Mouse (Mus musculus) ovary, adult 18-20 months (tissue): ENCODE results near the gene Atp2b1.

Experiments
- DNase-seq: peaks from one replicate; pipeline ENCODE4 v3.0.0; 2022; ENCODE audit warnings: low spot score, mixed read lengths

Atp2b1 gene

DNA sequence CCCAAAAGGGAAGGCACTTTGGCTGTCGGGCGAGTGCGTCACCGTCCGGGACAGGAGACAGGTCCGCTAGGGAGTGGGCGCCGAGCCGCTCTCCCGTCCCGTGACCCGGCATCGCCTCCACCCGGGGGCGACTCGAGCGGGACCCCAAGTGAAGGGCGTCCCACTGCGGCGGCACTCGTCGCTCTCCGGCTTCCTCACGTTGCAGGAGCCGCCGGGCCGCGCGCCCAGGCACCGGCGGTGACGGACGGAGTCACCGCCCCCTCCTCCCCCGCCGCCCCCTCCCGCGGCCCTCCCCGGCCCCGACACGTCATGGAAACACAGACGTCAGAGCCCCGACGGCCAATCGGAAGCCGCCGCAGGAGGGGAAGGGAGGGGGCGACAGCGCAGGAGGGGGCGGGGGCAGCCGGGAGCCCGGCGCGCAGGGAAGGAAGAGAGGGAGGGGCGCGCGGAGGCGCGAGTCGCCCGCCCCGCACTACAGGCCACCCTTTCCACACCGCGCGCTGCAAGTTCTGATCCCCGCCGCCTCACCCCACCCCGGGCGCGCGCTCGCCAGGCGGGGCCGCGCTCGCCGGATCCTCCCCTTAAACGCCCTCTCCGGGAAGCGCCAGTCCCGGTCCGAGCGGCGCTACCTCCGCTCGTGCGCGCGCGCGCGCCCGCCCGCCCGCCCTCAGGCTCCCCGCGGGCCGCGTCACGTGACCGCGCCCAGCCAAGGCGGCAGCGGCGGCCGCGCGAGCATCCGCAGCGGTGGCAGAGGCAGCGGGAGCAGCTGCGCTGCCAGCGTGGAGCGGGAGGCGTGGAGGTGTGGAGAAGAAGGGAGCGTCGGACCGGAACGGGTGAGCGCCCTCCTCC, at the start of gene Atp2b1:
TSS of gene Atp2b1 (plus strand) at position 446 of the 849 bp plus-strand sequence.
- DNase-seq: peak; percentile 93

GRCm38 (mm10) chr10:98864851-98865250, 49.4 kb upstream of the Atp2b1 start:
- DNase-seq: no peak

DNA sequence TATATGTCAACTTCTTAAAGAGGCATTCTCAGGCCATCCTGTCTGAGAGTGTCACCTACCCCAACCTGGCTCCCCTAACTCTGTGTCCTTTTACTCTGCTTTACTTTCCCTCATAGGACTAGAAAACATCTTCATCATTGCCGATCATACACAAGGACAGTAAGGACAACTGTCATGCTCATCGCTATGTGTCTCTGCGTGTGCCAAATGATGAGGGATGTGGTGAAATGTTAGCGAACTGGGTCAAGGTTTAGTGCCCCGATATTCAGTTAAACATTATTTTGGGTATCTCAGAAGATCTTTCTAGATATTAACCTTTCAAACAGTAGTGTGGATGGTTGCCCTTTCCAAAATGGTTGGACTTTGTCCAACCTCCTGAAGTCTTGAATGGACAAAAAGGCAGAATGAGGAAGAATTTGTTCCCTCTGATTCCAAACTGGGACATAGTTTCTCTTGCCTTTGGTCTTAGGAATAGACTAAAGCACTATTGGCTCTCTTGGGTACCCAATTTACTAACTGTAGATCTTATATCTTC, 47.3 kb upstream of the Atp2b1 start:
- no peak for DNase-seq

GRCm38 (mm10) chr10:98868351-98868908, 45.8 kb upstream of the Atp2b1 start:
- DNase-seq: no peak

DNA sequence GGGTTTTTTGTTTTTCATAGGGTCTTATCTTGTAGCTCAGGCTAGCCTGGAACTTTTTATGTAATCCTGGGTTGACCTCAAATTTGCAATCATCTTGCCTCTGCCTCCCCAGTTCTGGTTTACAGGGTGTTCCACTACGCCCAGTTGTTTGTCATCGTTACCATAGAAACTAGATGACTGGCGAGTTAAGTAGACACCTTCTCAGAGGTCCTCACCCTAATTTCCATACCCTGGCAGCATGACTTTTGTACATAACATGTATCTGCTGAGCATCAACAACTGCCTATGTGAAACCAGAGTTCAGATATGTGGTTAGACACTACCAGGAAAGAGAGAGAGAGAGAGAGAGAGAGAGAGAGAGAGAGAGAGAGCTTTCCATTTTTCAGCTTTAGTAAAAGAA, 36.4 kb upstream of the Atp2b1 start:
- no peak for DNase-seq

- DNase-seq: no peak
These were observed 35.6 kb upstream of the Atp2b1 start for GRCm38 (mm10) chr10:98878636-98879035.

GRCm38 (mm10) chr10:98880057-98880456, 34.1 kb upstream of the Atp2b1 start:
- no peak for DNase-seq

DNA sequence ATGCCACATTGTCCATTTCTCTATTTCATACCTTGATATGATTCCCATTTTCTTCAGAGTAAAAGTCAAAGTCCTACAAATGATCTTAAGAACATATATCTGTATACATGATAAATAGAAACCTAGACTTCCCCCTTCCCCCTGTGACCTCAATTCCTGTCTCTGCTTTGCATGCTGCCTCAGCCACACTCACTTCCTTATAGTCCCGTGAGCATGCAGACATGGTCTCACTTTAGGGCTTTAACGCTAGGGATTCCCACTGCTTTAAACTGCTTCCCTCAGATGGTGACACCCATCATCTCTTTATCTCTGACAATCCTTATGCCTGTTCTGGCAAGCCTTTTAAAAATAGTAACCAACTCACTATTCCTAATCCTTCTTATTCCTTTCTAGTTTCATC, 33.5 kb upstream of the Atp2b1 start:
- DNase-seq: no peak

- no peak for DNase-seq
These were observed 32.7 kb upstream of the Atp2b1 start for GRCm38 (mm10) chr10:98881492-98881891.

DNA sequence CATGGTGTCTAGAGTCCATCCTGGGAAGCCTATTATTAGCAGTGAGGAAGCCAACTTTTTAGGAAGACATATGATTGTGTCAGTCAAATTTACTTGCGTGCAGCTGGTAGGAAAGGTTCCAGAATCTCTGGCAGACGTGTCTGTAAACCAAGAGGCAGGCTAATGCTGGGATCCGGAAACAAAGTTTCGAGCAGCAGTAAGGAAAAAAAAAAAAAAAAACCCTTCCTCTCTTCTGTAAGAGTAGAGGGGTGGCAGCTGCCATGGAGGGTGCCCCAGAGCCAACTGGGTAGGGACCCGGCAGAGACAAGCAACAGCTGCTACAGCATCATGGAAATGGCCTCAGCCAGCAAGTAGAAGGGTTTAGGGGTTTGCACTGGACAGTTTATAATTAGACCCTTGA, 31.6 kb upstream of the Atp2b1 start:
- no peak for DNase-seq

- no peak for DNase-seq
These were observed 29.8 kb upstream of the Atp2b1 start for GRCm38 (mm10) chr10:98884445-98884844.

GRCm38 (mm10) chr10:98886770-98887271, 27.4 kb upstream of the Atp2b1 start:
- DNase-seq: no peak

- no peak for DNase-seq
These were observed 22.8 kb upstream of the Atp2b1 start for GRCm38 (mm10) chr10:98891361-98891760.

DNA sequence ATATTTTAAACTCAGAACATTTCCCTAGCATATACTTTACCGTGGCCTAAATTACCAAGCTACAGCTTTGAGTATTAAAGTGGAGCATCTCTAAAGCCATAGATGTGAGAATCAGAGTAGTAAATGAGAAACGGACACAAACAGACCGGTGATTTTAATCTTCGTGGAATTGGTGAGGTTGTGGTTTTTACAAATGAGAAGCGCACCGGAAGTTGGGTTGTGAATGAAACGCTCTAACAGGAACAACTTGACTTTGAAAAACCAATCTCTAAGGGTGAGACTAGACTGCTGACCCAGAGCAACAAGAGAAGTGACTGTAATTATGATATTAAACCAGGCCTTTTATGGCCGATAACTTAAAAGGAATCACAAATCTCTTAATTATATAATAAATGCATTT, 16.7 kb upstream of the Atp2b1 start:
- DNase-seq: no peak

DNA sequence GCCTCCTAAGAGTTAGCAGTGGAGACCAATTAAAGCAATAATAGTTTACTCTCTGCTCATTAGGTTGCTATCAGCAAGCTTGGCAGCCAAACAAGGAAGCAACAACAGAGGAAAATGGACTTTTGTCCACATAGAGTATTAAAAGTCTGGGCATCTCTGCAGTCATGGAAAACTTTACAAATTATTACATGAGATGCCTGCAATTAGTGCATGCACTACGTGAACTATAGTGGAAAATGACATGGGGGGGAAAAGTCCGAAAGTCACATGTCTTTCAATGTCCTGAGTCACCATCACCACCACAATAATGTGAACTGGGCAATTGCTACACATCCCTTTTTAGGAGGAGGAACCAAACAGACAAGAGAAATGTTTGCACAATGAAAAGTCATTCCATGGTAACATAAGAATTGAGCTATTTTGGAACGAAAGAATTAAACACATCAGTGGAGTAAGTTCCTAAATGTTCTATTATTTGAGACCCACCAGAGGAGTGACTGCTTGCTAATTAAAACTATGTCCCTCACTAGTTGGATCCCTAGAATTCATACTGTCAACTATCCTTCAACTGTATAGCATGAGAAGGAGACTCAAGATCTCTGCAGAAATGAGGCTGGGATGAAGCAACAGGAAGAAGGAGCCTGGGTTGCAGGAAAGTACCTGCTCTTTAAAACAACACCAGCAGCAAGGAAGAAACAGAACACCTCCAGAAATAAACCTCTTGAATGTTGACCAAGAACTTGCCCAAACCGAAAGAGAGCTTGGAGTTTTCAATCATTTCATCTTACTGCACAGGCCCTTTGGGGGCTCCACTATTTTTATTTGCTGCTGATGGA, 16.1 kb upstream of the Atp2b1 start:
- DNase-seq: no peak

GRCm38 (mm10) chr10:98901533-98901932, 12.7 kb upstream of the Atp2b1 start:
- DNase-seq: no peak

GRCm38 (mm10) chr10:98905987-98906386, 8.2 kb upstream of the Atp2b1 start:
- no peak for DNase-seq

DNA sequence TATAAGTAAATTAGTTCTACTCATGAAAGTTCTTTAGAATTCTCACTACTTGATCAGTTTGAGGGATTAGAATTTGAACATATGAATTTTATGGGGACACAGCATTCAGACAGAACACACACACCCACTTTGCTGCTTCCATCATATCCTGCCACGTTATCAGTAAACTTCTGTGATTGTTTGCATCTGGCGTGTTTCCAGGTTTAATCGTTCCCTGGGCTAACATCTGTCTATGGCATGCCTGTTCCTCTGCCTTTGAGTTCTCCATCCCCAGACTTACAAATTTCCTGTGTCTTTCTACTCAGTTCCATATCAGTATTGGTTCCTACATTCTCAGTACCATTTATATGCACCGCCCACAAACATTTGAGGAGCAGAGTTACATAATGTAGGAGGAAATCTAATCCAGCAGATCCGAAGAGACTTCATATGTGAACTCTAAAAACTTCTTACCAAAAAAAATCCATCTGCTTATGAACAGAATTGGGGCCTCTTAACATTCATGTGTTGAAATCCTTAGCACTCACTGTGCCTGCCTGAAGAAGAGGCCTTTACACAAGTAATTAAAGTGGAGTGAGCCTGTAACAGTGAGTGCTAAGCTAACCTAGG, 7.2 kb upstream of the Atp2b1 start:
- DNase-seq: no peak

- DNase-seq: no peak
These were observed 621 bp upstream of the Atp2b1 start for GRCm38 (mm10) chr10:98913610-98913960.

- DNase-seq: peak; percentile 80
These were observed 620 bp downstream of the Atp2b1 start for GRCm38 (mm10) chr10:98914810-98915241.

DNA sequence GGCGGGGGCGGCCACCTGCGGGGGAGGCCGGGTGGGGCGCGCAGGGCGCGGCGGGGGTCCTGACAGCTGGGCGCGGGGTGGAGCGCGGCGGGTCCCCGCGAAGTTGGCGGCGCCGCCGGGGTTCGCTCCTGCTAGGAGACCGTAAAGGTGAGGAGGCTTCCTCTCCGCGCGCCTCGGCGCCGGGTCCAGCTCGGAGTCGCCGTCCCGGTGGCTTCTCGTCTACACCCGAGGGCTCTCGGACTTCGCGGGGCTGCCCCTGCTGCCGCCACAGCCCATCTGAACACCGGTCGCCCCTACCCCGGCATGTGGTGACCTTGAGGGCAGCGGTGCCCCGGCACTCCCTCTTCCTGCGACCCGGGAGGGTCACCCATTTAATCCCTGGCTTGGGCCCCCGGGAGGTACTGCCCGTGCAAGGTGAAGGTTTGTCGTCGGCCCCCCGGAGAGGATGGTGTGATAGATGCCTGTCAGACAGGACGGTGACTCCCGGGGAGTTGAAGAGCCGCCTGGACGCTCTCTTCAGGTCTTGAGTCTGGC, 1.3 kb downstream of the Atp2b1 start:
- DNase-seq: peak; percentile 24
